In the genomic region with DNA sequence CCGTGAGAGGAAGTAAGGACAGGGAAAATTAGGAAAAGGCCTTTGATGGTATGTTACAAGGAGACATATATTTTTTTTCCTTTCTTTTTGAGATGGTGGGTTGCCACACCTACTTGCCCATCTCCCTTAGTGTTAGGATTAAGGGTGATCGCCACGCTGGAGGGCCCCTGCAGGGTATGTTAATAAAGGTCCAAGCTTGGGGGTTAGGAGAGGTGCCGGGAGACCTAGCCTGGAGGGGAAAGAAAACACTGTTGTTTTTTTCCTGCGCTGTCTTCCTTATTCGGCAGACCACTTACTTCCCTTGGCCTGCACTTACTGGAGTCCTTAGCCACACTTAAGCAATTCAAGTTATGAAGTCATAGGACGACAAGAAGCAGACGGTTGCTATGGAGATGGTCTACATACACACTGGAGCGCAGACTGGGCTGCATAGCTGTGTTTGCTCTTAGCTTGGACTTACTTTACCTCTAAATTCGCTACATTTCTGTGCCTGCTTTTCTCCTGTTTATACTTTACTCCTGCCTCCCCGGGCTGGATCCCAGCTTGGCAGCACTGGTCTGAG, we compare ENCODE assay signal across 9 mouse cellular contexts. TPM values are rescaled to one million over a fixed set of nuclear protein-coding genes. Genes with fewer than 3 reads are reported as not detected.
DNase-seq lines count a peak whose midpoint lies in the region; ATAC-seq and TF ChIP-seq lines count a peak whose summit lies in the region.
"Had no signal": no experiment of that assay in that cellular context is flagged by ENCODE, and none has a peak within 500 bp of the region (broad histone marks: within the 10 kb centered on the region; RNA-seq: fewer than 3 reads in every experiment).

No protein-coding gene starts in this region.

- ATAC-seq in kidney, embryonic 15.5 days (replicated peaks; ENCODE audit: low FRiP score): no peak
- no peak for ATAC-seq in kidney, embryonic 14.5 days (ENCODE audit: low FRiP score, low TSS enrichment)
- no peak for ATAC-seq in activated CD4-positive, CD25-positive, alpha-beta regulatory T cell, adult 4 months

- TF ChIP-seq POLR2A in brain, embryonic 14.5 days (IDR thresholded peaks at IDR 0.05; ENCODE audit: borderline replicate concordance, extremely low read depth, insufficient read depth, insufficient read length, poor library complexity, severe bottlenecking): no peak

- no peak overlapping the region for H3K4me3 ChIP-seq in kidney, embryonic 15.5 days (replicated peaks)
- H3K4me3 ChIP-seq in kidney, embryonic 14.5 days (ENCODE audit: low read length): no peak overlapping the region
- no peak overlapping the region for H3K4me3 ChIP-seq in limb, embryonic 10.5 days
- H3K4me3 ChIP-seq: megakaryocyte, embryonic 14.5 days had no signal

- DNase-seq in brain, embryonic 14.5 days (ENCODE audit: low read depth): peak; percentile 49
- no peak for DNase-seq in limb, embryonic 10.5 days (ENCODE audit: low spot score)
- DNase-seq in monocyte, adult 2 months (ENCODE audit: low read depth in 1 of 2, low spot score in 2 of 2): peak; percentile 42 to 53
- DNase-seq in gastrocnemius, postnatal 4 days (ENCODE audit: low spot score in 2 of 2): no peak
- DNase-seq in cerebellum, postnatal 25 days: no peak

- peaks cover 15% of the 10 kb centered on the region for H3K4me1 ChIP-seq in kidney, embryonic 15.5 days
- H3K4me1 ChIP-seq in kidney, embryonic 14.5 days (ENCODE audit: control insufficient read depth, insufficient read depth, low read length): peaks cover 11% of the 10 kb centered on the region; the same call in 1 of the 2 replicates
- H3K4me1 ChIP-seq in limb, embryonic 10.5 days: peaks cover 27% of the 10 kb centered on the region

- 38% methylated on average over 11 of the region's 11 CpGs for WGBS in kidney, embryonic 15.5 days
- 33% methylated on average over 11 of the region's 11 CpGs for WGBS in kidney, embryonic 14.5 days
- WGBS in limb, embryonic 10.5 days: 33% methylated on average over 11 of the region's 11 CpGs

- H3K4me2 ChIP-seq in kidney, embryonic 15.5 days: no peak overlapping the region
- no peak overlapping the region for H3K4me2 ChIP-seq in kidney, embryonic 14.5 days (replicated peaks; ENCODE audit: low read depth, low read length)

- H3K27ac ChIP-seq in kidney, embryonic 15.5 days: peak overlapping the region; percentile 9; the same call in 1 of the 2 replicates
- H3K27ac ChIP-seq in kidney, embryonic 14.5 days (ENCODE audit: low read depth, low read length): no peak overlapping the region
- H3K27ac ChIP-seq in limb, embryonic 10.5 days: peak overlapping the region; percentile 56; the same call in 1 of the 2 replicates

- no peaks in the 10 kb centered on the region for H3K36me3 ChIP-seq in kidney, embryonic 15.5 days
- H3K36me3 ChIP-seq in kidney, embryonic 14.5 days (ENCODE audit: control insufficient read depth, insufficient read depth, low read length): no peaks in the 10 kb centered on the region
- H3K36me3 ChIP-seq in limb, embryonic 10.5 days: no peaks in the 10 kb centered on the region

- H3K9me3 ChIP-seq in kidney, embryonic 15.5 days (replicated peaks): no peaks in the 10 kb centered on the region
- no peaks in the 10 kb centered on the region for H3K9me3 ChIP-seq in kidney, embryonic 14.5 days (ENCODE audit: control insufficient read depth, low read length)
- no peaks in the 10 kb centered on the region for H3K9me3 ChIP-seq in limb, embryonic 10.5 days (replicated peaks)
- H3K9me3 ChIP-seq: megakaryocyte, embryonic 14.5 days had no signal

- H3K27me3 ChIP-seq in kidney, embryonic 15.5 days: no peaks in the 10 kb centered on the region
- H3K27me3 ChIP-seq in kidney, embryonic 14.5 days (ENCODE audit: control insufficient read depth, insufficient read depth, low read length): no peaks in the 10 kb centered on the region
- no peaks in the 10 kb centered on the region for H3K27me3 ChIP-seq in limb, embryonic 10.5 days (ENCODE audit: low read depth, poor library complexity, severe bottlenecking)
- H3K27me3 ChIP-seq: megakaryocyte, embryonic 14.5 days had no signal

- TF ChIP-seq CTCF in brain, embryonic 14.5 days (IDR thresholded peaks at IDR 0.05; ENCODE audit: borderline replicate concordance, extremely low read depth, insufficient read depth, insufficient read length): no peak

- H3K9ac ChIP-seq in kidney, embryonic 15.5 days: no peak overlapping the region
- H3K9ac ChIP-seq in kidney, embryonic 14.5 days (ENCODE audit: low read depth, low read length): no peak overlapping the region

RNA-seq across cellular contexts. Expression of gene Mcl1, which starts 5.0 kb away (rescaled TPM):
- polyA plus RNA-seq in kidney, embryonic 15.5 days (2015; fragmentation: Nextera tagmentation; extraction: Ambion mirVana): 51.2 and 54.4 TPM in 2 replicates
- 47.4 and 76.1 TPM in 2 replicates for polyA plus RNA-seq in kidney, embryonic 14.5 days (2014; fragmentation: Nextera tagmentation; extraction: Ambion mirVana)
- 72.3 and 74.3 TPM in 2 replicates for polyA plus RNA-seq in brain, embryonic 14.5 days (2012; rRNA removed)
- polyA plus RNA-seq in limb, embryonic 10.5 days (2016; fragmentation: Nextera tagmentation; extraction: Ambion mirVana): 49.7 and 52.1 TPM in 2 replicates
- total RNA-seq in gastrocnemius, postnatal 4 days (2021): 100 to 1,000 TPM in 1 of 2 experiments, 10 to 100 TPM in 1; 90.6 to 107 TPM
- polyA plus RNA-seq in activated CD4-positive, CD25-positive, alpha-beta regulatory T cell, adult 4 months (2017; shearing (Covaris generic)): 10 to 100 TPM; 62.9 to 76.7 TPM

RNA-seq across cellular contexts. Expression of gene Ensa, which starts 28.8 kb away (rescaled TPM):
- 71.1 and 73.2 TPM in 2 replicates for polyA plus RNA-seq in kidney, embryonic 15.5 days (2015; fragmentation: Nextera tagmentation; extraction: Ambion mirVana)
- 64.0 and 66.9 TPM in 2 replicates for polyA plus RNA-seq in kidney, embryonic 14.5 days (2014; fragmentation: Nextera tagmentation; extraction: Ambion mirVana)
- polyA plus RNA-seq in brain, embryonic 14.5 days (2012; rRNA removed): 32.2 and 51.6 TPM in 2 replicates
- 74.6 and 88.2 TPM in 2 replicates for polyA plus RNA-seq in limb, embryonic 10.5 days (2016; fragmentation: Nextera tagmentation; extraction: Ambion mirVana)
- 10 to 100 TPM; 74.3 to 79.9 TPM for total RNA-seq in gastrocnemius, postnatal 4 days (2021)
- 10 to 100 TPM; 67.7 to 82.4 TPM for polyA plus RNA-seq in activated CD4-positive, CD25-positive, alpha-beta regulatory T cell, adult 4 months (2017; shearing (Covaris generic))

RNA-seq across cellular contexts. Expression of gene Adamtsl4, which starts 34.2 kb away (rescaled TPM):
- polyA plus RNA-seq in kidney, embryonic 15.5 days (2015; fragmentation: Nextera tagmentation; extraction: Ambion mirVana): 4.0 and 6.3 TPM in 2 replicates
- 2.0 and 3.7 TPM in 2 replicates for polyA plus RNA-seq in kidney, embryonic 14.5 days (2014; fragmentation: Nextera tagmentation; extraction: Ambion mirVana)
- 0.20 and 0.41 TPM in 2 replicates for polyA plus RNA-seq in brain, embryonic 14.5 days (2012; rRNA removed)
- polyA plus RNA-seq in limb, embryonic 10.5 days (2016; fragmentation: Nextera tagmentation; extraction: Ambion mirVana): 0.63 and 0.77 TPM in 2 replicates
- total RNA-seq in gastrocnemius, postnatal 4 days (2021): 10 to 100 TPM; 28.2 to 36.2 TPM
- polyA plus RNA-seq in activated CD4-positive, CD25-positive, alpha-beta regulatory T cell, adult 4 months (2017; shearing (Covaris generic)): 1 to 10 TPM; 3.2 to 3.5 TPM

Comparison
In these comparisons a context has a peak if more than half of its experiments do, and no peak if none do; other contexts are left out.
1. DNase-seq: peak in brain, embryonic 14.5 days (single experiment) and monocyte, adult 2 months (2 of 2); none in limb, embryonic 10.5 days (single experiment), gastrocnemius, postnatal 4 days (0 of 2) and cerebellum, postnatal 25 days (0 of 2).